Comparison of ENCODE assay signal across 8 mouse cellular contexts in the genomic region with DNA sequence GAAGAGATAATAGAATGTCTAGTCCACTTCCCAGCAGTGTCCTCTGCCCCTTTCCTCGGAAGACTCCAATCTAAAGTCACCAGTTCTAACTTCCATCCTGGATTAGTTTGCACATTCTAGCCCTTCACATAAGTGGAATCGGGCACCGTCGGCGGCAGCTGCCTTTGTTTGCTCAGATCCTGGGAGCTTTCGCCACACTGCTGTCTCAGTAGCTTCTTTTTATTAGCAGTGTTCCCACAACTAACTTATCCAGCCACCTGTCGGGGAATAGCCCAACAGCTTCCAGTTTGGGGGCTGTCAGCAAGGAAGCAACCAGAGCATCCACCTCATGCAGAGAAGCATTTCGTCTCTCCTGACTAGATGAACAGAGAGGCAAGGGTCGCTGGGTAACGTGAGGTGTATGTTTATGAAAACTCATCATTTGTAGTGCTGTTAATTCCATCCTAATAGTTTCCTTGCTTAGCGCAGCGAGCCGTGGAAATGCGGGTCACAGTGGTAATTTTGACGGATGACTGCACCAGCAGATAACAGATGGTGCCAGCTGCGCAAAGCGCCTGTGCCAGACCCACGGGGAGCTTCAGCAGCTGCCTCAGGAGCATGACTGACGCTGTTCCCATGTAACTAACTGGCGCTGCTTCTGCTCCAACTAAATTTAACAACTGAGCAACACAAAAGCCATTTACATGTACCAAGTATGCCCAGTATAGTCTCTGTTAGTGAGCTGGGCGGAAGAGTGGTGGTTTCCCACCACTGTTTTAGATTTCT. TPM values are rescaled to one million over a fixed set of nuclear protein-coding genes. Genes with fewer than 3 reads are reported as not detected.
DNase-seq lines count a peak whose midpoint lies in the region.

No protein-coding gene starts in this region.

- peak; percentile 12 for DNase-seq in embryo, embryonic 10.5 days (ENCODE audit: low spot score)
- DNase-seq in embryo, embryonic 10 days (ENCODE audit: low spot score), result no peak
- DNase-seq in frontal cortex, postnatal 14 days (ENCODE audit: low spot score in 2 of 2), result peak; percentile 28 to 31
- peak; percentile 23 for DNase-seq in kidney, adult 11 months
- DNase-seq in left cerebral cortex, adult 9 months (ENCODE audit: low spot score in 2 of 2), result peak; percentile 37 to 63
- peak; percentile 97 for DNase-seq in retina, postnatal 1 day
- DNase-seq in c-Kit-positive CD71-positive TER-119-positive erythroid progenitor cells, embryonic 14.5 days (ENCODE audit: low spot score), result no peak
- DNase-seq in adrenal gland, postnatal 10 days, result no peak

RNA-seq across cellular contexts. Expression of gene Zfp568, which starts 25.7 kb away (rescaled TPM):
- total RNA-seq in adrenal gland, postnatal 10 days (2021), result 10 to 100 TPM; 17.0 to 19.8 TPM

RNA-seq across cellular contexts. Expression of gene Zfp14, which starts 41.7 kb away (rescaled TPM):
- 1 to 10 TPM; 2.3 to 2.8 TPM for total RNA-seq in adrenal gland, postnatal 10 days (2021)

RNA-seq across cellular contexts. Expression of gene Zfp74, which starts 55.6 kb away (rescaled TPM):
- total RNA-seq in adrenal gland, postnatal 10 days (2021), result 10 to 100 TPM in 1 of 2 experiments, 1 to 10 TPM in 1; 7.3 to 11.4 TPM

Comparison
In these comparisons a context has a peak if more than half of its experiments do, and no peak if none do; other contexts are left out.
1. DNase-seq: peak in embryo, embryonic 10.5 days (single experiment), frontal cortex, postnatal 14 days (2 of 2), kidney, adult 11 months (single experiment), left cerebral cortex, adult 9 months (2 of 2) and retina, postnatal 1 day (single experiment); none in embryo, embryonic 10 days (single experiment), c-Kit-positive CD71-positive TER-119-positive erythroid progenitor cells, embryonic 14.5 days (single experiment) and adrenal gland, postnatal 10 days (single experiment).